ENCODE assay signal across 8 mouse cellular contexts in the genomic region with DNA sequence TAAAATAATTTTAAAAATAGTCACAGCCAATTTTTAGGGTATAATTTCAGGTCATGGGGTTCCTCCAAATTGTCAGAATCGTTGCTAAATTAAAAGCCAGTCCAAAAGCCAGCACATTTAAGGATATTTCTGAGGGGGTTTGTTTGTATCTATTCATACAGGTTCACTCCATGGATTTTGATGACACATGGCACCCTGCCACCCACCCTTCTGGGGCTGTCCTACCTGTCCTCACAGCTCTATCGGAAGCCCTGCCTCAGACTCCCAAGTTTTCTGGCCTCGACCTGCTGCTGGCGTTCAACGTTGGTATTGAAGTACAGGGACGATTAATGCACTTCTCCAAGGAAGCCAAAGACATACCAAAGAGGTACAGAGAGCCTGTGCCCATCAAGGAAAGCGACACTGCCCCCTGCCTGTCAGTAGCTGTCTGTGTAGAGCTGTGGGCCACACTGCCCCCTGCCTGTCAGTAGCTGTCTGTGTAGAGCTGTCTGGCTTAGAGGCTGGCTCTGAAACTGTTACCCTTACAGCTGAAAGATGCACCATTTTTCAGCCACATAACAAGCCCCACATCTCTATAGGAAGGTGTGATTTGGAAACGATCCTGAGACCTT. TPM values are rescaled to one million over a fixed set of nuclear protein-coding genes. Genes with fewer than 3 reads are reported as not detected.
A peak's percentile ranks its signal among the peaks of the same experiment; 100 is the strongest.
DNase-seq lines count a peak whose midpoint lies in the region; ATAC-seq and TF ChIP-seq lines count a peak whose summit lies in the region.

No protein-coding gene starts in this region.

- H3K4me3 ChIP-seq in hindbrain, embryonic 16.5 days (ENCODE audit: low read length) = no peak overlapping the region

- no peak overlapping the region for H3K4me2 ChIP-seq in hindbrain, embryonic 16.5 days (ENCODE audit: low read length)

- 35% methylated on average over 8 of the region's 8 CpGs for WGBS in hindbrain, embryonic 16.5 days

- no peak for DNase-seq in Patski (ENCODE audit: low read depth, low spot score)
- peak; percentile 86 to 89 for DNase-seq in cerebellum, postnatal 10 days
- DNase-seq in frontal cortex, postnatal 25 days (ENCODE audit: low spot score in 2 of 2) = peak; percentile 72 to 74
- peak; percentile 57 to 64 for DNase-seq in layer of hippocampus, postnatal 36 days
- DNase-seq in lung, postnatal 4 days = peak; percentile 78 to 87
- DNase-seq in right cerebral cortex, adult 18-20 months = peak; percentile 77
- DNase-seq in urinary bladder, adult 2 months (ENCODE audit: low spot score) = peak; percentile 61

- no peaks in the 10 kb centered on the region for H3K27me3 ChIP-seq in Patski
- no peaks in the 10 kb centered on the region for H3K27me3 ChIP-seq in hindbrain, embryonic 16.5 days (replicated peaks; ENCODE audit: control insufficient read depth, insufficient read depth, low read length)

- peak; percentile 94 for ATAC-seq in Patski
- ATAC-seq in hindbrain, embryonic 16.5 days = peak; percentile 79; the same call in 1 of the 2 replicates

- in situ Hi-C loops in Patski (cut with MboI; ENCODE audit: low pct_unique_long_range_greater_than_20kb) = no loop called here

- POLR2A ChIA-PET in Patski (lab: Charles Lee) = no interaction called here

- CTCF ChIA-PET in Patski (lab: Charles Lee) = interaction anchor here (0.7 to 7.5 kb wide), 11 partner anchors 11 to 549 kb away, joined by 3 to 132 read pairs (median 5); no protein-coding TSS in a partner anchor

- no peaks in the 10 kb centered on the region for H3K36me3 ChIP-seq in hindbrain, embryonic 16.5 days (ENCODE audit: control insufficient read depth, insufficient read depth, low read length)

- no peaks in the 10 kb centered on the region for H3K4me1 ChIP-seq in hindbrain, embryonic 16.5 days (ENCODE audit: control insufficient read depth, insufficient read depth, low read depth, low read length)

- no peak overlapping the region for H3K27ac ChIP-seq in hindbrain, embryonic 16.5 days (ENCODE audit: low read depth, low read length)

- TF ChIP-seq CTCF in Patski (IDR thresholded peaks at IDR 0.05) = peak; percentile 97

- H3K9ac ChIP-seq in hindbrain, embryonic 16.5 days (ENCODE audit: low read depth, low read length) = no peak overlapping the region

- H3K9me3 ChIP-seq in hindbrain, embryonic 16.5 days (ENCODE audit: control insufficient read depth, low read length) = no peaks in the 10 kb centered on the region

RNA-seq across cellular contexts. Expression of gene Acod1, which starts 4.5 kb away (rescaled TPM):
- polyA plus RNA-seq in Patski (2021) = 0.06 TPM
- not detected in 2 replicates for polyA plus RNA-seq in hindbrain, embryonic 16.5 days (2015; fragmentation: Nextera tagmentation; extraction: Ambion mirVana)
- not detected for total RNA-seq in layer of hippocampus, postnatal 36 days (2021)
- polyA plus RNA-seq in urinary bladder, adult 2 months (2012; rRNA removed) = 0.08 and 0.13 TPM in 2 replicates

RNA-seq across cellular contexts. Expression of gene Cln5, which starts 18.8 kb away (rescaled TPM):
- 33.2 TPM for polyA plus RNA-seq in Patski (2021)
- 12.1 and 13.8 TPM in 2 replicates for polyA plus RNA-seq in hindbrain, embryonic 16.5 days (2015; fragmentation: Nextera tagmentation; extraction: Ambion mirVana)
- total RNA-seq in layer of hippocampus, postnatal 36 days (2021) = 10 to 100 TPM in 1 of 2 experiments, 1 to 10 TPM in 1; 9.6 to 10.6 TPM
- 23.5 and 23.6 TPM in 2 replicates for polyA plus RNA-seq in urinary bladder, adult 2 months (2012; rRNA removed)

RNA-seq across cellular contexts. Expression of gene Fbxl3, which starts 48.1 kb away (rescaled TPM):
- polyA plus RNA-seq in Patski (2021) = 59.6 TPM
- polyA plus RNA-seq in hindbrain, embryonic 16.5 days (2015; fragmentation: Nextera tagmentation; extraction: Ambion mirVana) = 18.5 and 21.3 TPM in 2 replicates
- total RNA-seq in layer of hippocampus, postnatal 36 days (2021) = 100 to 1,000 TPM in 1 of 2 experiments, 10 to 100 TPM in 1; 96.2 to 100 TPM
- polyA plus RNA-seq in urinary bladder, adult 2 months (2012; rRNA removed) = 78.0 and 82.6 TPM in 2 replicates
